Mouse (Mus musculus) left cerebral cortex, adult 2 months (tissue): Measurements from ENCODE around the gene Bnipl. TPM values are rescaled to one million over a fixed set of nuclear protein-coding genes. Genes with fewer than 3 reads are reported as not detected.
A peak's percentile ranks its signal among the peaks of the same experiment; 100 is the strongest.

ENCODE experiments used
- DNase-seq, 2 experiments: peaks; one replicate each; pipeline ENCODE4 v3.0.0; 2021 to 2022; ENCODE audit warnings: low spot score in 2 of 2, mixed read lengths in 1 of 2; ENCODE audit errors: extremely low spot score in 1 of 2
- H3K27ac ChIP-seq: fragments of 200-600 bp; 2 replicates; pipeline ENCODE4 v1.8.1; 2022
- H3K4me3 ChIP-seq: fragments of 200-600 bp; 2 replicates; pipeline ENCODE4 v1.8.1; 2022
- CTCF ChIP-seq: fragments of 200-600 bp; IDR thresholded peaks from 2 replicates; pipeline ENCODE4 v1.8.1; 2022; ENCODE audit warnings: antibody characterized with exemption, mild to moderate bottlenecking, moderate library complexity
- intact Hi-C: fragments of 180-260 bp; cut with DNase I; formaldehyde crosslinking; loops from one replicate; pipeline ENCODE4 v1.15.1; 2025
- long read RNA-seq, 2 experiments: library from polyadenylated mRNA; stranded (forward); transcript quantifications; one replicate each; pipeline ENCODE4 v2.0.0; 2021; ENCODE audit warnings: borderline mapping rate in 2 of 2
- total RNA-seq, 2 experiments: library from RNA; stranded (reverse); gene quantifications; 2 replicates each; pipeline ENCODE4 v1.2.3; 2021

Gene Bnipl
- under 1 TPM; 0.61 to 0.87 TPM for total RNA-seq
- long read RNA-seq, experiment 1: 0 reads
- long read RNA-seq, experiment 2: 0 reads

DNA sequence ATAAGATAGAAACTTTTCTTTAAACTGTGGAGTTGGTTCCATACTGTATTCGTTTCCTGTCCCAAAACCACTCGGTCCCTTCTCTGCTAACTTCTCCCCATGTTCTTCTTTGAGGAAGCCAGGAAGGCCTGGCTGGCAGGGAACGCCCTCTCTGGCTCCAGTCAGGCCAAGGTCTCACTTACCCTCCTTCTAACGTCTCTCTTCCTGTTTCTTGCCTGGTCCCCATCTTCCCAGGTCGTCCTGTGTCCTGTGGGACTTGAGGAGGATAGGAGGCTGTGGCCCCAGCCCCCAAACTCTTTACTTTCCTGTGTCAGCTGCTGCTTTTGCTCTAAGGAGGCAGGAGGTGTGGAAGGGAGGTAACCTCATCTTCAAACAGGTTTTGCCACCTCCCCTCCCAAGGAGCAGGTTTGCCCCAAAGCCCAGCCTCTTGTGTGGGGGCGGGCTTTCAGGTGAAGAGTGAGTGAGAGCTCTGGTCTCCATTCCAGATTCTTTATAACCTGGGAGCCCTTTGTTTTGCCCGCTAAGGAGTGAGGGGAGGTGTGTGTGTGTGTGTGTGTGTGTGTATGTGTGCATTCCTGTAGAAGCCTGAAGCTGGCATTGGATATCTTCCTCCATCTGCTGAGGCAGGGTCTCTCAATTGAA lies at the start of gene Bnipl:
TSS of gene Bnipl (minus strand) at position 411 of the 642 bp plus-strand sequence.
- no peak for DNase-seq
- Histone ChIP-seq H3K27ac (no peak within 1 kb of the TSS), H3K4me3 (no peak within 1 kb of the TSS)
- TF ChIP-seq CTCF: no peak
- intact Hi-C loops: no loop called here

DNA sequence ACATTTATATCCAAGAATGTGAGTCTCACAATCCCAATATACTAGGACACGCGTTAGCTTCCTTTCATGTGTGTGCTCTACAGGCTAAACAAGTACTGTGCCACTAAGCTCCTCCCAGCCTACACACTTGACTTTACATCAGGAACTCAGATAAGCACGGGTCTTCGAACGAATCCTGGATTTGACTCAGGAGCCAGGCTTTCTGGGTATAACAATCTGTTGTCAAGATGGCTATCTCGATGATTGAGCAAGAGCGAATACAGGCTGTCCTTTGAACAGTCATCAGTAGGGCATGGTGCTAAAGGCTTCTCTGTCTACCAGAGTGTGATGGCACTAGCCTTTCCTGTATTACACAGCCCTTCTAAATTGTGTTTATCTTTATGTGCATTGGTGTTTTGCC lies 47.0 kb upstream of the Bnipl start:
- Histone ChIP-seq H3K27ac (no peak overlapping the region), H3K4me3 (no peak overlapping the region)
- no peak for TF ChIP-seq CTCF
- intact Hi-C loops: no loop called here
- no peak for DNase-seq

DNA sequence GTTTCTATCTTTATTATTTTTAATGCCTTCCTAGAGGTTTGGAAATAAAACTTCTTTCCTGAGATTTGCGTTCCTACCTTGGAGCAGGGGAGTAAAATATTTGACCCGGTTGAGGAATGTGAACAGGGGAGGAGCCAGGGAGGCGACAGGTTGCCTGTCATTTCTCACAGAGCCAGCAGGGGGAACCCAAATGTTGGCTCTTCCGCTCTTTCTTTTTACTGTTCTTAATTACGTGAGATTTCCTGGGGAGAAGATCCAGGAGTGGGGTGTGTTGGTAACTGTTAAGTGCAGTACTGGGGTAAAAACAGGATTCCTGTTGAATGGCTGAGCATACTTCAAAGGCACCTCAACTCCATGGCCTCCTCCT lies 45.1 kb upstream of the Bnipl start:
- H3K4me3 ChIP-seq: no peak overlapping the region
- no peak overlapping the region for H3K27ac ChIP-seq
- intact Hi-C loops: no loop called here
- peak in 1 of 2 experiments; percentile 35 for DNase-seq
- TF ChIP-seq CTCF: peak; percentile 74

DNA sequence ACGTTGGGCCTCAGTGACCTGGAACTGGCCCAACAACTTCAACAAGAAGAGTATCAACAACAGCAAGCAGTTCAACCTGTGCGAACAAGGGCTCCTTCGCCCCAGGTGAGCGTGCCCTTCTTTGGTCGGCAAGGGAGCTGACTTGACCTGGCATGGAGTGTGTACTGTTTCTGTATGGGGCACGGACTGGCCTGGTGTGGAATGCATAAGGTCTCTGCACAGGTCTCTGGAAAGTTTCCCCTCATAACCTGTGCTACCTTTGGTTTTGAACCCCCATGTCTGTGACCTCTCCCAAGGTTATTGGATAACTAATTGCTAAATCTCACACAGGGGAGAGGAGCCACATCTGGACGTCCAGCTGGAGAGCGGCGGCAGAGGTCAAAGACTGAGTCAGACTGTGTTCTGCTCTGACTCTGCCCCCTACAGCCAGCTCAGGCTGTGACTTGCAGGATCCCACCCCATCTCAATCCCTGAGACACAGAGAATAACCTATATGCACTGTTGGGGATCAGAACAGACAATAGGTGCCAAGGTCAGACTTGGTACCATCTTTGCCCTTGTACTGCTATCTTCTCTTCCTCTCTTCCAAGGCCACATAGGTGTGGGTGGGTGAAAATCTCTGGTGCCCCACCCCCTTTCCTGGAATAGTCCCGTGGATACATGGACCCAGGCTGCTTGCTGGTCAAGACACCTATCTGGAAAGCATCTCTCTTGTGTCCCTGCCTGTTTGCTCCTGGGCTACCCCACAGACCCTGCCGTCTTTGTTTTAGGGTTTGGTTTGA lies 44.5 kb upstream of the Bnipl start:
- TF ChIP-seq CTCF: no peak
- no peak for DNase-seq
- Histone ChIP-seq H3K27ac (no peak overlapping the region), H3K4me3 (no peak overlapping the region)
- intact Hi-C loops: no loop called here

DNA sequence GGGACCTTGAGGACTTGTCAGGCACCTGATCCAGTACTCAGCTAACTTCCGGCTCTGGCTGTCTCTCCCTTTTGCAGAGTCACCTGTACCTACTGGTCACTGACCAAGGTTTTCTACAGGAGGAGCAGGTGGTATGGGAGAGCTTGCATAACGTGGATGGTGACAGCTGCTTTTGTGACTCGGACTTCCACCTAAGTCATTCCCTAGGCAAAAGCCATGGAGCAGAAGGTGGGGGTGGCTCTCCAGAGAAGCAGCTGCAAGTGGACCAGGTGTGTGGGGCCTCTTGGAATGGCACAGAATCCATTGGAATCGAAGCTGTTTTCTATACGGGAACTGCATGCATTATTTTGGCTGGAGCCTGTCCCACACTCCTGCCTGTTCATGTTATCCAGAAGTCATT lies 43.7 kb upstream of the Bnipl start:
- Histone ChIP-seq H3K27ac (no peak overlapping the region), H3K4me3 (no peak overlapping the region)
- intact Hi-C loops: no loop called here
- no peak for TF ChIP-seq CTCF
- no peak for DNase-seq

DNA sequence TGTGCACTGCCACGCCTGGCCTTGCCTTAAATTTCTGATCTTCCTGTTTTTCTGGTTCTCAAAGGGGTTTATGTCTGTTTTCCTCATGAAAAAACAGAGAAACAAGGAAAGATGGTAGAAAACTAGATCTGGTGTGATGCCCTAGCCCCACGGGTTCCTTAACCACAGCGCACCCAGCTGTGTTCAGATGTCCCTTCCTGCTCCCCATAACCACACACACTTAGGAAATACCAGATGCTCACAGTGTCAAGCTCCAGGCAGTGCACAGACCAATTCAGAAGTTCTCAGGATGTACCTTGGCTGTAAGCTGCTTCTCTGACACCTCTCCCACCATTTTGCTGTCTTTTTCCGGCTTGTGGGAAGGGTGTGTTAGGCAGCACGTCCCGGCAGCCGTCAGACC lies 43.3 kb upstream of the Bnipl start:
- DNase-seq: no peak
- no peak overlapping the region for H3K27ac ChIP-seq
- intact Hi-C loops: no loop called here
- no peak for TF ChIP-seq CTCF
- no peak overlapping the region for H3K4me3 ChIP-seq

DNA sequence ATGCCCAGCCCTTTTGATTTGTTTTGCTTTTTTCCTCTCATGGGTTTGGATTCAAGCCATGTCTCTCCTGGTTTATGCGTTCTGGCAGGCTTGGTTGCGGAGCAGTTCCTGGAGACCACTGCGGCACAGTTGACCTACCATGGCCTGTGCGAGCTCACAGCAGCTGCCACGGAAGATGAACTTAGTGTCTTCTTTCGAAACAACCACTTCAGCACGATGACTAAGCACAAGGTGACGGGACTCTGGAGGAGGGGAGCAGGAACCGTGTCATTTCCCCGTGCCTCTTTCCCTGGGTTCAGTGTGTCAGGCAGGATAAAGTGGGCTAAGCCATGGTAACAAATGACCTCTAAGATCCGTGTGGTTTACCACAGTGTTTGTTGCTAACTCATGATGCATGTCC lies 42.5 kb upstream of the Bnipl start:
- intact Hi-C loops: no loop called here
- DNase-seq: no peak
- H3K27ac ChIP-seq: no peak overlapping the region
- no peak overlapping the region for H3K4me3 ChIP-seq
- TF ChIP-seq CTCF: no peak

DNA sequence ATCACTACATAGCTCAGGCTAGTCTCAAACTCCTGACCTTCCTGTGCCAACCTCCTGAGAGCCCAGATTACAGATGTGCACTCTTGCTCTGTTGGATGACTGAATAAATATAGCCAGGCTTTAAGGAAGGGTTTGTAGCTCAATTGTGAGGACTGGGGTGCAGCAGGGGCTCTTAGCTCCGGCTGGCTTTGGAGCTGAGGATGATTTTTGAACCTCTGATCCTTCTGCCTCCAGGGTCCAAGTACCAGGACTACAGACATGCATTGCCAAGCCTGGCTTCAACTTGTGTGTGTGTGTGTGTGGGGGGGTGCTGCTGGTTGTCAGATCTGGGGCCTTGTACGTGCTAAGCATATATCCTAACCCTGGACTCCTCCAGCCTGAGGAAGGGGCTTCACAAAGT lies 41.9 kb upstream of the Bnipl start:
- no peak for TF ChIP-seq CTCF
- H3K27ac ChIP-seq: 0 out of 2 replicates have a peak overlapping the region, but pooled peaks have one; percentile 36
- H3K4me3 ChIP-seq: no peak overlapping the region
- no peak for DNase-seq
- intact Hi-C loops: no loop called here

DNA sequence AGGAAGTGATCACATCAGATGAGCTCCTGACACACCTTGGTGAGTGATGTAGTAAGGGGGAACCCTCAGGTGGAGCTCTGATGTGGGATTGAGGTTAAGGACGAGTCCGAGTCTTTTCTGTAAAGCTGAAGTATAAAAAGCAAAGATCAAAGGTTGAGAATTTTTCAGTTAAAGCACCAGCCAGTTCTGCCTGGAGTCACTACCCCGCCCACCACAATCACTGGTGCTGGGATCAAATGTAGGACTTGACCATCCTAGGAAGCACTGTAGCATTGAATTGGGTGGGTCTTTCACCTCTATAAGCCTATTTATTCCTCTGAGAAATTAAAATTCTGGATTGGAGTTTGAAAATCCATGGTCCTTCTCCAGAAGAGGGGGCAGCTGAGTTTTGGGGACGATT lies 40.0 kb upstream of the Bnipl start:
- no peak for TF ChIP-seq CTCF
- Histone ChIP-seq H3K27ac (no peak overlapping the region), H3K4me3 (no peak overlapping the region)
- DNase-seq: no peak
- intact Hi-C loops: no loop called here

DNA sequence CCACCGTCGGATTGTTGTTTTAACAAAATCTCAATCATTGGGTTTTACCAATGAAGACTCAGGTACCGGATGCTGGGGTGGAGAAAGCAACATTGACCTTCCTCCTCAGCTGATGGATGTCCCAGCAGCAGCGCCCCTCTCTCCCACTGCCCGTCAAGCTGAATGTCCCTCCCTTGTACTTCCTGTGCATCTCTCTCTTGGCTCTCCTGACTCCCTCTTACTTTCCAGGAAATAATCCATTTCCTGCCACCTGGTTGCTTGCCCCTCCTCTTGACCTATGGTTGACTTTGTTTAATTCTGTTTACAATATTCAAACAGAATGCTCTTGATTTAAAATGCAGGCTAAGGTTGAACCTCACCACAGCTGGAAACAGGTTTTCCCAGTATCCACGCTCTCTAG lies 39.2 kb upstream of the Bnipl start:
- DNase-seq: no peak
- no peak for TF ChIP-seq CTCF
- intact Hi-C loops: no loop called here

DNA sequence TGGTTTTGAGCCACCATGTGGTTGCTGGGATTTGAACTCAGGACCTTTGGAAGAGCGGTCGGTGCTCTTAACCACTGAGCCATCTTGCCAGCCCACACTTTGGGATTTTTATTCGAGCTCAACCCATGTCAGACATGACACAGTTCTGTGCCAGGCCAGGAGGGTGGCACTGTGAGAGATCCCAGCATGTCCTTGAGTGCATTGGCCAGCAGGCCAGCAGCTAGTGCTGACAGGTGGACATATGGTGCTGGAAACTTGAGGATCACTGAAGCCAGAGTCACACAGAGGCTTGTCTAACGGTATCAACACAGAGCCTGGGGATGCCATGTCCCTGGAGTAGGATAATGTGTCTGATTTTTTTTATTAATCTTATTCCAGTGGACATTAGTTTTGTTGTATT lies 38.4 kb upstream of the Bnipl start:
- Histone ChIP-seq H3K27ac (no peak overlapping the region), H3K4me3 (no peak overlapping the region)
- no peak for DNase-seq
- no peak for TF ChIP-seq CTCF
- intact Hi-C loops: no loop called here

More for the DNA sequence above, 39.2 kb upstream of the Bnipl start:
- no peak overlapping the region for H3K27ac ChIP-seq
- H3K4me3 ChIP-seq: no peak overlapping the region

DNA sequence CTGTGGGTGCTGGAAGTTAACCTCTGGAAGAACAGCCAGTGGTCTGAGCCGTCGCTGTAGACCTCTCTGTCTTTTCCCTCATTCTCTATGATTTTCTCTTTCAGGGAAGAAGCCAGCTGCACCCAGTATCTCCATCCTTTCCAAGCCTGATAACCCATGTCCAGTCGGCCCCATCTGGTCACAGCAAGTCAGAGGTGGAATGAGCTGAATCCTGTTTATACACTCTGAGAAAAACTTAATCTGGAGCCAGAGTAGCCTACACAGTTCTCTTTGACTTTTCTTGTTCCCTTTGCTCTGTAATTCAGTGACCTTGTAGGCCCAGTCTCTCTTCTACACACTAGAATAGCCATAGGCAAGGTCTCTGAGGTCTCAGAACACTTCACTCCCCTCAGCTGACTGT lies 36.5 kb upstream of the Bnipl start:
- no peak overlapping the region for H3K27ac ChIP-seq
- intact Hi-C loops: no loop called here
- no peak for DNase-seq
- H3K4me3 ChIP-seq: no peak overlapping the region
- TF ChIP-seq CTCF: no peak

DNA sequence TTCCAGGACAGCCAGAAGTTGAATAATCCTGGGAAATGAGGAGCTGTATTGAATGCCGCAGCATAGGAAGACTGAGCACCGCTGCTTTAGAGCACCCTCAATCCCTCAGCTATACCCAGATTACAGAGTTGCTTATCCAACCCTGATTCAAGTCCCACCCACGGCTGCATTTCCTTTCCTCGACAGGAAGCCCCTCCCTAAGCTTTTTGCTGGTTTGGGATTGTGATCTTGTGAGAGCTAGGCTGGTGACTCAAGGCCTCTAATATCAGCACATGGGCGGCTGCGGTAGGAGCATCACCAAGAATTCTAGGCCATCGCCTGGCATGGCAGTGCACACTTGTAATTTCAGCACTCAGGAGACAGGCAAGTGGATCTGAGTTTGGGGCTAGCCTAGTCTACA lies 35.5 kb upstream of the Bnipl start:
- H3K4me3 ChIP-seq: no peak overlapping the region
- TF ChIP-seq CTCF: no peak
- H3K27ac ChIP-seq: no peak overlapping the region
- no peak for DNase-seq
- intact Hi-C loops: no loop called here
